Mouse (Mus musculus): ENCODE measurements at regions not wholly inside any gene's neighbourhood (a gene's known extent, or its start where the extent isn't known, plus 50 kb on each side); places are given as distances from the start of the nearest gene placed in this dataset.

GRCm38 (mm10) chr2:50702584-50703450, 406.2 kb upstream of the Mmadhc start:
- no peak for TF ChIP-seq CTCF (conservative IDR thresholded peaks at IDR 0.05)
- H3K4me3 ChIP-seq = no peak overlapping the region
- no peak for DNase-seq (ENCODE audit: low spot score in 2 of 2)
- no peak overlapping the region for H3K27ac ChIP-seq

GRCm38 (mm10) chr2:50698841-50699240, 402.2 kb upstream of the Mmadhc start:
- no peak overlapping the region for H3K27ac ChIP-seq
- H3K4me3 ChIP-seq = no peak overlapping the region
- TF ChIP-seq CTCF (conservative IDR thresholded peaks at IDR 0.05) = no peak
- no peak for DNase-seq (ENCODE audit: low spot score in 2 of 2)

GRCm38 (mm10) chr2:50696575-50696974, 400.0 kb upstream of the Mmadhc start:
- H3K27ac ChIP-seq = no peak overlapping the region
- no peak for DNase-seq (ENCODE audit: low spot score in 2 of 2)
- no peak overlapping the region for H3K4me3 ChIP-seq
- no peak for TF ChIP-seq CTCF (conservative IDR thresholded peaks at IDR 0.05)

- DNase-seq (ENCODE audit: low spot score in 2 of 2) = no peak
- H3K27ac ChIP-seq = no peak overlapping the region
- H3K4me3 ChIP-seq = no peak overlapping the region
- no peak for TF ChIP-seq CTCF (conservative IDR thresholded peaks at IDR 0.05)
These were observed 398.2 kb upstream of the Mmadhc start for GRCm38 (mm10) chr2:50694849-50695248.

- Histone ChIP-seq H3K27ac (no peak overlapping the region), H3K4me3 (no peak overlapping the region)
- no peak for TF ChIP-seq CTCF (conservative IDR thresholded peaks at IDR 0.05)
- no peak for DNase-seq (ENCODE audit: low spot score in 2 of 2)
These were observed 397.3 kb upstream of the Mmadhc start for GRCm38 (mm10) chr2:50693784-50694350.

GRCm38 (mm10) chr2:50690120-50691103, 393.8 kb upstream of the Mmadhc start:
- no peak overlapping the region for H3K4me3 ChIP-seq
- TF ChIP-seq CTCF (conservative IDR thresholded peaks at IDR 0.05) = no peak
- no peak for DNase-seq (ENCODE audit: low spot score in 2 of 2)
- no peak overlapping the region for H3K27ac ChIP-seq

- H3K27ac ChIP-seq = no peak overlapping the region
- no peak overlapping the region for H3K4me3 ChIP-seq
- no peak for TF ChIP-seq CTCF (conservative IDR thresholded peaks at IDR 0.05)
- no peak for DNase-seq (ENCODE audit: low spot score in 2 of 2)
These were observed 391.1 kb upstream of the Mmadhc start for GRCm38 (mm10) chr2:50687672-50688151.

- Histone ChIP-seq H3K27ac (no peak overlapping the region), H3K4me3 (no peak overlapping the region)
- DNase-seq (ENCODE audit: low spot score in 2 of 2) = no peak
- no peak for TF ChIP-seq CTCF (conservative IDR thresholded peaks at IDR 0.05)
These were observed 390.6 kb upstream of the Mmadhc start for GRCm38 (mm10) chr2:50687222-50687621.

GRCm38 (mm10) chr2:50677456-50677855, 380.9 kb upstream of the Mmadhc start:
- no peak overlapping the region for H3K27ac ChIP-seq
- DNase-seq (ENCODE audit: low spot score in 2 of 2) = no peak
- TF ChIP-seq CTCF (conservative IDR thresholded peaks at IDR 0.05) = peak; percentile 41
- no peak overlapping the region for H3K4me3 ChIP-seq

- Histone ChIP-seq H3K27ac (no peak overlapping the region), H3K4me3 (no peak overlapping the region)
- no peak for TF ChIP-seq CTCF (conservative IDR thresholded peaks at IDR 0.05)
- no peak for DNase-seq (ENCODE audit: low spot score in 2 of 2)
These were observed 379.3 kb upstream of the Mmadhc start for GRCm38 (mm10) chr2:50675736-50676550.

GRCm38 (mm10) chr2:50674856-50675175, 378.2 kb upstream of the Mmadhc start:
- Histone ChIP-seq H3K4me3 (no peak overlapping the region), H3K27ac (no peak overlapping the region)
- TF ChIP-seq CTCF (conservative IDR thresholded peaks at IDR 0.05) = no peak
- no peak for DNase-seq (ENCODE audit: low spot score in 2 of 2)

All from layer of hippocampus, adult 2 months (tissue).